8 mouse cellular contexts compared by ENCODE assay signal in the genomic region with DNA sequence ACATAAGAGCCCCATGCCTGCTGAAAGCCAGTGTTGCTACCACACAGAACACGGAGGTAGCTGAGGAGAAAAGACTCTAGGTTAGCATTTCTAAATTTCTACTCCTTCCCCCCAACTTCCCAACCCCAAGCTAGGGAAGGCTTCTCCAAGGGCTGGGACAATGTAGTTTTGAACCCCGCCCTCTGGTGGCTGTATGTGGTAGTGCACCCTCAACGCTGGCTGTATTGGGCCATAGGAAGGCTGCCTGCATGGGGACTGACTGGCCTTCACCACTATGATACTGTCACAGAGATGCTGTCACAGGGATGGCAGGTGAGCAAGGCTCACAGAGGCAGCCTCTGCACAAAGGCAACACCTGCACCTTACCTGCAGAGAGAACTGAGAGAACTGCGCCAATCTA. TPM values are rescaled to one million over a fixed set of nuclear protein-coding genes. Genes with fewer than 3 reads are reported as not detected.
DNase-seq lines count a peak whose midpoint lies in the region; ATAC-seq and TF ChIP-seq lines count a peak whose summit lies in the region.

No protein-coding gene starts in this region.

- no peak for TF ChIP-seq POLR2A in bone marrow macrophage, adult 2 months (IDR thresholded peaks at IDR 0.05; ENCODE audit: borderline replicate concordance, low read depth, low read length)
- no peak for TF ChIP-seq POLR2A in limb, embryonic 14.5 days (IDR thresholded peaks at IDR 0.05; ENCODE audit: borderline replicate concordance, extremely low read depth, insufficient read depth, insufficient read length)

- H3K4me2 ChIP-seq in embryonic facial prominence, embryonic 14.5 days (ENCODE audit: low read depth, low read length): no peak overlapping the region
- H3K4me2 ChIP-seq in kidney, embryonic 15.5 days: no peak overlapping the region
- H3K4me2 ChIP-seq in limb, embryonic 14.5 days (replicated peaks; ENCODE audit: low read depth, low read length, severe bottlenecking): no peak overlapping the region

- H3K4me3 ChIP-seq in bone marrow macrophage, adult 2 months (ENCODE audit: insufficient read depth, low read length): no peak overlapping the region
- H3K4me3 ChIP-seq in embryonic facial prominence, embryonic 14.5 days (ENCODE audit: low read depth, low read length): no peak overlapping the region
- no peak overlapping the region for H3K4me3 ChIP-seq in kidney, embryonic 15.5 days (replicated peaks)
- H3K4me3 ChIP-seq in limb, embryonic 14.5 days (replicated peaks; ENCODE audit: low read length): no peak overlapping the region

- H3K27ac ChIP-seq in bone marrow macrophage, adult 2 months (ENCODE audit: insufficient read depth, low read depth, low read length): no peak overlapping the region
- no peak overlapping the region for H3K27ac ChIP-seq in embryonic facial prominence, embryonic 14.5 days (replicated peaks; ENCODE audit: low read depth, low read length)
- peak overlapping the region; percentile 70 for H3K27ac ChIP-seq in kidney, embryonic 15.5 days
- H3K27ac ChIP-seq in limb, embryonic 14.5 days (replicated peaks; ENCODE audit: low read depth, low read length): no peak overlapping the region

- H3K4me1 ChIP-seq in bone marrow macrophage, adult 2 months (ENCODE audit: control insufficient read depth, insufficient read depth, low read length): no peaks in the 10 kb centered on the region
- H3K4me1 ChIP-seq in embryonic facial prominence, embryonic 14.5 days (ENCODE audit: control insufficient read depth, insufficient read depth, low read length): no peaks in the 10 kb centered on the region; the same call in none of the 2 replicates
- H3K4me1 ChIP-seq in kidney, embryonic 15.5 days: peaks cover 41% of the 10 kb centered on the region
- peaks cover 16% of the 10 kb centered on the region for H3K4me1 ChIP-seq in limb, embryonic 14.5 days (ENCODE audit: control insufficient read depth, insufficient read depth, low read length)

- no peaks in the 10 kb centered on the region for H3K36me3 ChIP-seq in embryonic facial prominence, embryonic 14.5 days (ENCODE audit: control insufficient read depth, insufficient read depth, low read length)
- no peaks in the 10 kb centered on the region for H3K36me3 ChIP-seq in kidney, embryonic 15.5 days
- H3K36me3 ChIP-seq in limb, embryonic 14.5 days (ENCODE audit: control insufficient read depth, insufficient read depth, low read length): no peaks in the 10 kb centered on the region

- WGBS in embryonic facial prominence, embryonic 14.5 days: 27% methylated on average over 4 of the region's 4 CpGs
- WGBS in kidney, embryonic 15.5 days: 25% methylated on average over 4 of the region's 4 CpGs
- WGBS in limb, embryonic 14.5 days: 27% methylated on average over 4 of the region's 4 CpGs

- H3K9ac ChIP-seq in embryonic facial prominence, embryonic 14.5 days (ENCODE audit: low read depth, low read length): no peak overlapping the region
- H3K9ac ChIP-seq in kidney, embryonic 15.5 days: no peak overlapping the region
- H3K9ac ChIP-seq in limb, embryonic 14.5 days (ENCODE audit: low read depth, low read length, severe bottlenecking): no peak overlapping the region

- peak; percentile 94 for TF ChIP-seq CTCF in bone marrow macrophage, adult 2 months (IDR thresholded peaks at IDR 0.05; ENCODE audit: low read depth, low read length)

- DNase-seq in CD4-positive helper T cell, adult 2 months (ENCODE audit: low read depth, low spot score): peak; percentile 63
- peak; percentile 72 for DNase-seq in embryonic facial prominence, embryonic 14.5 days (ENCODE audit: low spot score)
- peak; percentile 71 to 88 for DNase-seq in heart, adult 9 months (ENCODE audit: low spot score in 2 of 2)
- peak; percentile 84 for DNase-seq in limb, embryonic 14.5 days (ENCODE audit: low spot score)
- peak; percentile 71 to 90 for DNase-seq in spleen, postnatal 4 days (ENCODE audit: low spot score in 2 of 2)

- no peaks in the 10 kb centered on the region for H3K27me3 ChIP-seq in embryonic facial prominence, embryonic 14.5 days (replicated peaks; ENCODE audit: control insufficient read depth, insufficient read depth, low read length)
- 0 out of 2 replicates have a peak, but pooled peaks cover 10% of the 10 kb centered on the region for H3K27me3 ChIP-seq in kidney, embryonic 15.5 days
- H3K27me3 ChIP-seq in limb, embryonic 14.5 days (ENCODE audit: control insufficient read depth, insufficient read depth, low read length): no peaks in the 10 kb centered on the region

- H3K9me3 ChIP-seq in embryonic facial prominence, embryonic 14.5 days (ENCODE audit: control insufficient read depth, low read length): no peaks in the 10 kb centered on the region
- H3K9me3 ChIP-seq in kidney, embryonic 15.5 days (replicated peaks): no peaks in the 10 kb centered on the region
- H3K9me3 ChIP-seq in limb, embryonic 14.5 days (ENCODE audit: control insufficient read depth, low read length): no peaks in the 10 kb centered on the region

- peak; percentile 71; the same call in 1 of the 2 replicates for ATAC-seq in embryonic facial prominence, embryonic 14.5 days (ENCODE audit: low read depth)
- ATAC-seq in kidney, embryonic 15.5 days (replicated peaks; ENCODE audit: low FRiP score): peak; percentile 23
- ATAC-seq in limb, embryonic 14.5 days (ENCODE audit: low FRiP score, low read depth): peak; percentile 76
- ATAC-seq in monocyte, adult 5-6 weeks (replicated peaks; ENCODE audit: insufficient number of reproducible peaks, low FRiP score, low TSS enrichment, poor library complexity, severe bottlenecking): peak; percentile 82

RNA-seq across cellular contexts. Expression of gene Zdhhc7, which starts 29.6 kb away (rescaled TPM):
- 33.5 and 36.9 TPM in 2 replicates for polyA plus RNA-seq in bone marrow macrophage, adult 2 months (2012; ENCODE audit: insufficient read depth, insufficient read length, missing spikeins)
- polyA plus RNA-seq in embryonic facial prominence, embryonic 14.5 days (2014; fragmentation: Nextera tagmentation; extraction: Ambion mirVana): 29.9 and 32.6 TPM in 2 replicates
- 31.9 and 34.3 TPM in 2 replicates for polyA plus RNA-seq in kidney, embryonic 15.5 days (2015; fragmentation: Nextera tagmentation; extraction: Ambion mirVana)
- polyA plus RNA-seq in limb, embryonic 14.5 days (2012; rRNA removed): 38.2 and 44.8 TPM in 2 replicates
- 29.7 and 33.1 TPM in 2 replicates for polyA plus RNA-seq in limb, embryonic 14.5 days (2014; fragmentation: Nextera tagmentation; extraction: Ambion mirVana)
- total RNA-seq in monocyte, adult 5-6 weeks (2017): 24.9 to 42.9 TPM (median 27.3 TPM) in 3 replicates

RNA-seq across cellular contexts. Expression of gene 6430548M08Rik, which starts 42.3 kb away (rescaled TPM):
- 40.4 and 43.2 TPM in 2 replicates for polyA plus RNA-seq in bone marrow macrophage, adult 2 months (2012; ENCODE audit: insufficient read depth, insufficient read length, missing spikeins)
- 8.5 and 9.6 TPM in 2 replicates for polyA plus RNA-seq in embryonic facial prominence, embryonic 14.5 days (2014; fragmentation: Nextera tagmentation; extraction: Ambion mirVana)
- 5.8 and 6.1 TPM in 2 replicates for polyA plus RNA-seq in kidney, embryonic 15.5 days (2015; fragmentation: Nextera tagmentation; extraction: Ambion mirVana)
- polyA plus RNA-seq in limb, embryonic 14.5 days (2012; rRNA removed): 4.1 and 4.2 TPM in 2 replicates
- 4.0 and 6.6 TPM in 2 replicates for polyA plus RNA-seq in limb, embryonic 14.5 days (2014; fragmentation: Nextera tagmentation; extraction: Ambion mirVana)
- total RNA-seq in monocyte, adult 5-6 weeks (2017): 101 to 149 TPM (median 129 TPM) in 3 replicates

Comparison
In these comparisons a context has a peak if more than half of its experiments do, and no peak if none do; other contexts are left out.
1. ATAC-seq: peak in every context shown above with its lines; median percentile 82 in monocyte, adult 5-6 weeks; 76 in limb, embryonic 14.5 days; 71 in embryonic facial prominence, embryonic 14.5 days; 23 in kidney, embryonic 15.5 days.